Mouse (Mus musculus): Measurements from ENCODE around the gene Unc45a. TPM values are rescaled to one million over a fixed set of nuclear protein-coding genes. Genes with fewer than 3 reads are reported as not detected.

Gene Unc45a
- polyA plus RNA-seq, 1 experiment from 2014 or later, result 36.1 TPM

DNA sequence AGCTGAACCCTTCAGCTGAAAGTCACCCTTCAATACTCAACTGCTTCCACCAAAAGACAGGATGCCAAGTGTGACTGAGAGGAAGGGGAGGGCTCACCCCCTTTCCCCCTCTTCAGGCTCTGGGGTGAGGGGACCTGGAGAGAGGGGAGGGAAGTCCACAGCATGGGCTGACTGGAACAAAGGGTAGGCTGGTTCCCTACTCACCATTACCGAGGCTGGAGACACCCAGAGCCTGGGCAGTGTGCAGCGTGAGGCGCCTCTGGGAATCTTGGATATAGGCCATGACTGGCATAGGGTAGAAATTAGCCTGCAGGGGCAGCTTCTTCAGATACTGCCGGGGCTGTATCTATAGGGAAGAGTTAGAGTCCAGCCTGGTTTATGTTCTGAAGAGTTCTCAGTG, 17.2 kb upstream of the Unc45a start:
- no peak for ATAC-seq (replicated peaks; ENCODE audit: low FRiP score)
- Histone ChIP-seq H3K4me3 (ENCODE audit: low read depth, low read length) (no peak overlapping the region), H3K9ac (ENCODE audit: low read length) (no peak overlapping the region), H3K9me3 (ENCODE audit: control insufficient read depth, low read length) (no peaks in the 10 kb centered on the region), H3K4me2 (ENCODE audit: low read depth, low read length, severe bottlenecking) (no peak overlapping the region), H3K27me3 (ENCODE audit: control insufficient read depth, insufficient read depth, low read length) (no peaks in the 10 kb centered on the region), H3K36me3 (ENCODE audit: control insufficient read depth, insufficient read depth, low read length) (no peaks in the 10 kb centered on the region; the same call in 1 of the 2 replicates), H3K27ac (ENCODE audit: low read depth, low read length) (no peak overlapping the region), H3K4me1 (replicated peaks; ENCODE audit: control insufficient read depth, insufficient read depth, low read length) (peaks cover 5% of the 10 kb centered on the region; the same call in 1 of the 2 replicates)
- 71% methylated on average over 4 of the region's 4 CpGs for WGBS
- no peak for DNase-seq (ENCODE audit: low spot score)

DNA sequence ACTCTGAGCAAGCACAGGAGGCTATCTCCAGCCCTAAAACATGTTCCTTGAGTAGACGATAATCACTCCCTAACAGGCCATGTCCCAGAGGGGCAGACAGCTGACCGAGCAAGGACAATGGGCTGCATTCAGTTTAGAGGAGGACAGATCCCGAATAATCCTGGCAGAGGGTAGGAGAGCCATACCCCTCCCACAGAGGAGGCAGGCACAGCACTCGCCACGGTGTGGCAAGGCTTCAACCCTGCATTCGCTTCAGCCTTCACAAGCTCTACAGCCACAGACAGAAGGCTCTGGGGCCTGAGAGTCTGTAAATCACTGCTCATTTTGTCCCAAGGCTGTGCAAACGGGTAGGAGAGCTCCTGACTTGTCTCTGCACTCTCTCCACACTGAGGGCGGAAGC, 16.4 kb upstream of the Unc45a start:
- Histone ChIP-seq H3K4me2 (ENCODE audit: low read depth, low read length, severe bottlenecking) (no peak overlapping the region), H3K9me3 (ENCODE audit: control insufficient read depth, low read length) (no peaks in the 10 kb centered on the region), H3K36me3 (ENCODE audit: control insufficient read depth, insufficient read depth, low read length) (peaks cover 4% of the 10 kb centered on the region; the same call in 1 of the 2 replicates), H3K9ac (ENCODE audit: low read length) (no peak overlapping the region), H3K27ac (ENCODE audit: low read depth, low read length) (peak overlapping the region; percentile 54), H3K27me3 (ENCODE audit: control insufficient read depth, insufficient read depth, low read length) (no peaks in the 10 kb centered on the region), H3K4me1 (replicated peaks; ENCODE audit: control insufficient read depth, insufficient read depth, low read length) (peaks cover 5% of the 10 kb centered on the region; the same call in 1 of the 2 replicates), H3K4me3 (ENCODE audit: low read depth, low read length) (no peak overlapping the region)
- 14% methylated on average over 8 of the region's 8 CpGs for WGBS
- ATAC-seq (replicated peaks; ENCODE audit: low FRiP score) (no peak), DNase-seq (ENCODE audit: low spot score) (no peak)

GRCm38 (mm10) chr7:80356351-80356750, 15.5 kb upstream of the Unc45a start:
- ATAC-seq (replicated peaks; ENCODE audit: low FRiP score) (no peak), DNase-seq (ENCODE audit: low spot score) (no peak)
- Histone ChIP-seq H3K9ac (ENCODE audit: low read length) (no peak overlapping the region), H3K27ac (ENCODE audit: low read depth, low read length) (no peak overlapping the region; the same call in 1 of the 2 replicates), H3K4me1 (replicated peaks; ENCODE audit: control insufficient read depth, insufficient read depth, low read length) (peaks cover 5% of the 10 kb centered on the region; the same call in 1 of the 2 replicates), H3K36me3 (ENCODE audit: control insufficient read depth, insufficient read depth, low read length) (peaks cover 4% of the 10 kb centered on the region; the same call in 1 of the 2 replicates), H3K4me2 (ENCODE audit: low read depth, low read length, severe bottlenecking) (no peak overlapping the region), H3K27me3 (ENCODE audit: control insufficient read depth, insufficient read depth, low read length) (no peaks in the 10 kb centered on the region), H3K9me3 (ENCODE audit: control insufficient read depth, low read length) (no peaks in the 10 kb centered on the region), H3K4me3 (ENCODE audit: low read depth, low read length) (no peak overlapping the region)
- 88% methylated on average over 13 of the region's 13 CpGs for WGBS

DNA sequence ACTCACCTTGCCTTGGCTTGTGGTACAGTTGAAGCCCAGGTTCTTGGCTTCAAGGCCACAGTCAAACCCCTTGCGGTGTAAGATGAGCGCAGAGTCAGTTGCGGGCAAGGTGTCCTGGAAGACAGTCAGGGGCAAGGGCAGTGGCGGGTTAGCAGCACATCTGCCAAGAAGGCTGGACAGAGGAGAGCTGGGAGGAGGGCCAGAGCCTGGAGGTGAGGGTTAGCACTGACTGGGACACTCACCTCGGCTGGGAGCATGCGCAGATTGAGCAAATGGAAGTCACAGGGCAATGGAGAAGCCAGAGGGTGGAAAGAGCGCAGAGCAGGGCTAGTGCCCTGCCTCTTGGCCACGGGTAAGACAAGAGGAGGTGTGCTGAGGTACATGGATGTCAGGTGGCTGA, 12.1 kb upstream of the Unc45a start:
- Histone ChIP-seq H3K27me3 (ENCODE audit: control insufficient read depth, insufficient read depth, low read length) (no peaks in the 10 kb centered on the region), H3K4me1 (replicated peaks; ENCODE audit: control insufficient read depth, insufficient read depth, low read length) (peaks cover 5% of the 10 kb centered on the region; the same call in 1 of the 2 replicates), H3K4me3 (ENCODE audit: low read depth, low read length) (no peak overlapping the region), H3K4me2 (ENCODE audit: low read depth, low read length, severe bottlenecking) (no peak overlapping the region), H3K9ac (ENCODE audit: low read length) (no peak overlapping the region), H3K36me3 (ENCODE audit: control insufficient read depth, insufficient read depth, low read length) (peaks cover 4% of the 10 kb centered on the region; the same call in 1 of the 2 replicates), H3K9me3 (ENCODE audit: control insufficient read depth, low read length) (no peaks in the 10 kb centered on the region), H3K27ac (ENCODE audit: low read depth, low read length) (no peak overlapping the region)
- ATAC-seq (replicated peaks; ENCODE audit: low FRiP score), result no peak
- DNase-seq (ENCODE audit: low spot score), result no peak
- WGBS, result 94% methylated on average over 8 of the region's 8 CpGs

- Histone ChIP-seq H3K4me1 (replicated peaks; ENCODE audit: control insufficient read depth, insufficient read depth, low read length) (no peaks in the 10 kb centered on the region), H3K4me2 (ENCODE audit: low read depth, low read length, severe bottlenecking) (no peak overlapping the region), H3K36me3 (ENCODE audit: control insufficient read depth, insufficient read depth, low read length) (peaks cover 4% of the 10 kb centered on the region; the same call in 1 of the 2 replicates), H3K4me3 (ENCODE audit: low read depth, low read length) (no peak overlapping the region), H3K9me3 (ENCODE audit: control insufficient read depth, low read length) (no peaks in the 10 kb centered on the region), H3K9ac (ENCODE audit: low read length) (no peak overlapping the region), H3K27ac (ENCODE audit: low read depth, low read length) (no peak overlapping the region), H3K27me3 (ENCODE audit: control insufficient read depth, insufficient read depth, low read length) (no peaks in the 10 kb centered on the region)
- ATAC-seq (replicated peaks; ENCODE audit: low FRiP score) (no peak), DNase-seq (ENCODE audit: low spot score) (no peak)
- 79% methylated on average over 2 of the region's 2 CpGs for WGBS
Observed at GRCm38 (mm10) chr7:80350808-80351207, 10.0 kb upstream of the Unc45a start.

GRCm38 (mm10) chr7:80347670-80348586, 7.1 kb upstream of the Unc45a start:
- ATAC-seq (replicated peaks; ENCODE audit: low FRiP score) (no peak), DNase-seq (ENCODE audit: low spot score) (no peak)
- Histone ChIP-seq H3K4me2 (ENCODE audit: low read depth, low read length, severe bottlenecking) (no peak overlapping the region), H3K27ac (ENCODE audit: low read depth, low read length) (no peak overlapping the region), H3K36me3 (ENCODE audit: control insufficient read depth, insufficient read depth, low read length) (peaks cover 3% of the 10 kb centered on the region; the same call in 1 of the 2 replicates), H3K27me3 (ENCODE audit: control insufficient read depth, insufficient read depth, low read length) (no peaks in the 10 kb centered on the region), H3K9me3 (ENCODE audit: control insufficient read depth, low read length) (no peaks in the 10 kb centered on the region), H3K9ac (ENCODE audit: low read length) (no peak overlapping the region), H3K4me1 (replicated peaks; ENCODE audit: control insufficient read depth, insufficient read depth, low read length) (peaks cover 5% of the 10 kb centered on the region; the same call in 1 of the 2 replicates), H3K4me3 (ENCODE audit: low read depth, low read length) (no peak overlapping the region)
- 73% methylated on average over 13 of the region's 13 CpGs for WGBS

- no peaks in the 10 kb centered on the region for H3K27me3 ChIP-seq (ENCODE audit: control insufficient read depth, insufficient read depth, low read length)
- 93% methylated on average over 5 of the region's 5 CpGs for WGBS
- ATAC-seq (replicated peaks; ENCODE audit: low FRiP score), result no peak
- no peak overlapping the region for H3K4me2 ChIP-seq (ENCODE audit: low read depth, low read length, severe bottlenecking)
- no peaks in the 10 kb centered on the region for H3K9me3 ChIP-seq (ENCODE audit: control insufficient read depth, low read length)
- H3K4me1 ChIP-seq (replicated peaks; ENCODE audit: control insufficient read depth, insufficient read depth, low read length), result peaks cover 8% of the 10 kb centered on the region; the same call in 1 of the 2 replicates
- H3K36me3 ChIP-seq (ENCODE audit: control insufficient read depth, insufficient read depth, low read length), result no peaks in the 10 kb centered on the region; the same call in 1 of the 2 replicates
- H3K27ac ChIP-seq (ENCODE audit: low read depth, low read length), result no peak overlapping the region
- DNase-seq (ENCODE audit: low spot score), result no peak
- H3K4me3 ChIP-seq (ENCODE audit: low read depth, low read length), result no peak overlapping the region
- H3K9ac ChIP-seq (ENCODE audit: low read length), result no peak overlapping the region
Observed at GRCm38 (mm10) chr7:80346830-80347229, 6.0 kb upstream of the Unc45a start.

DNA sequence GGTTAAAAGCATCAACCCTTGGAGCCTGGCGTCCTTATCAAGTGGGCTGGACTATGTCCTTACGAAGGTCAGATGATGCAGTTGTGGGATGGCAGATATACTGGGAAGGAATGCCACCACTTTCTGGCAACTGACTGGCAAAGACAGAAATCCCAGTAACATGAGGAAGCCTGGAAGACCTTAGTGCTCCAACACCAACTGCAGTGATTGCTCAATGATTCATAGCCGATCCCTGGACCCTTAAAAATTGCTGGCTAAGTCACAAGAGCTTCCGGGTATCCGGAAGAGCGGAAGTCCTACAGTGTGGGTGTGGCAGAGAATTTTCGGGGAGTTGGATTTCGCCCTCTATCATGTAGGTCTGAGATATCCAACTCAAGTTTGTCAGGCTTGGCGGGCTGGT, 5.4 kb upstream of the Unc45a start:
- Histone ChIP-seq H3K27ac (ENCODE audit: low read depth, low read length) (no peak overlapping the region), H3K9ac (ENCODE audit: low read length) (no peak overlapping the region), H3K9me3 (ENCODE audit: control insufficient read depth, low read length) (no peaks in the 10 kb centered on the region), H3K4me3 (ENCODE audit: low read depth, low read length) (no peak overlapping the region), H3K27me3 (ENCODE audit: control insufficient read depth, insufficient read depth, low read length) (no peaks in the 10 kb centered on the region), H3K4me2 (ENCODE audit: low read depth, low read length, severe bottlenecking) (no peak overlapping the region), H3K4me1 (replicated peaks; ENCODE audit: control insufficient read depth, insufficient read depth, low read length) (peaks cover 10% of the 10 kb centered on the region; the same call in 1 of the 2 replicates), H3K36me3 (ENCODE audit: control insufficient read depth, insufficient read depth, low read length) (no peaks in the 10 kb centered on the region; the same call in 1 of the 2 replicates)
- 93% methylated on average over 9 of the region's 9 CpGs for WGBS
- DNase-seq (ENCODE audit: low spot score) (no peak), ATAC-seq (replicated peaks; ENCODE audit: low FRiP score) (no peak)
